Mouse (Mus musculus) cerebellum, postnatal 14 days (tissue): ENCODE measurements around the gene Chrm2.

Experiments
- DNase-seq, 2 experiments: peaks; one replicate each; pipeline ENCODE4 v3.0.0; 2021; ENCODE audit warnings: mixed read lengths in 2 of 2

The Chrm2 gene

DNA sequence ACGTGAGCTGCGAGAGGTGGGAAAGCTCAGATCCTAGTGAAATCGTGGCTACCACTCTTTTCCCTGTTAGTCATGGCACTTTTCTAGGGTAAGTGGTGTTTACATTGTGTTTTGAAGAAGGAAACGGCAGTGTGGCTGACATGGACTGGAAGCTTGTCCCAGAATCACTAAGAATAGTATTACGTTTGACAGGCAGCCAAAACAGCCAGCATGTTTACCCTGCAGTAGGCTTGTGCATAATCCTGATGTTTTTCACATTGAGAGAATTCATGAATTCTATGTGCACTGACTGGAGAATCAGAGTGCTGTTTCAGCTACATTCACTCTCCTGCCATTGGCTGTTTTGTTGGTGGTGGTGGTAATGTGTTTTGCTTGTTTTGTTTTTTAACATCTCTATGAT is 129.4 kb downstream of the Chrm2 start:
- no peak for DNase-seq

- no peak for DNase-seq
Measured at GRCm38 (mm10) chr6:36523599-36523998, 135.7 kb downstream of the Chrm2 start.

DNA sequence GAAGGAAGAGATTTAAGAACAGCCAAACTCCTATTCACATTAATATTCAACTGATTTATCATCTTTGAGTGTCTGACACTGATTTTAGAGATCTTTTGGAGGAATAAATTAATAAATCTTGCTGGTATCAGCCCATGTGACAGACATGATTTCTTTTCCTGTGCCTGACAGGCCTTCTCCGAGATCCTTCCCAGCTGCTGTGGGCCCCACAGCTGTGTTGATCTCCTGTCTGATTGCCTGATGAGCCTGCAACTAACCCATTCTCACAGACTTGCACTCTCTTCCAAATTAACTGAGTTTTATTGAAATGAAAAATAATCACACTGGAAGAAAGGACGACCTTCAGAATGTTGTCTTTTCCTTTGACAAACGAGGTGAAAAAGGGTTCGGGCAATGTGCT is 140.6 kb downstream of the Chrm2 start:
- DNase-seq: no peak

DNA sequence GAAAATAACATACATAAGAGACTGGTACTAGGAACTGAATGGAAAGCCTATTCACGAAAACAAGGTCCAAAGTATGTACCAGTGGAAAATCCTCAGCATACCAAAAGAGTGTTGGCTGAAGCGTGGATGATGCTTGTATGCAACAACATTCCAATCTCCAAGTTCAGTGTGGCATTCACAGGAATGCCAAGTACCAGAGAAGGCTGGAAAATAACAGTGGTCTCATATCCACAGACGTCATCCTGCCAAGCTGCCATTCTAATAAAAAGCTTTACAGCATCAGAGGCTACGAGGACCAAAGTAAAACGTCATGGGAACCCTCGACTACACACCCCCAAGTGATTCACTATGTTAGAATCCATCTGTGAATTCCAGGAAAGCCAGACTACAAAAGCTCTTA is 153.4 kb downstream of the Chrm2 start:
- DNase-seq: no peak

GRCm38 (mm10) chr6:36566886-36567285 is 179.0 kb downstream of the Chrm2 start:
- peak in 1 of 2 experiments; percentile 6 for DNase-seq
